Mouse (Mus musculus) kidney, embryonic 15.5 days (tissue): ENCODE measurements around the gene Dck. TPM values are rescaled to one million over a fixed set of nuclear protein-coding genes. Genes with fewer than 3 reads are reported as not detected.

Experiments used
- ATAC-seq: fragments of 200-750 bp; cut with Nextera tagmentation; replicated peaks from 2 replicates; pipeline ENCODE4 v1.8.0; 2017; ENCODE audit warnings: moderate TSS enrichment; ENCODE audit not compliant: low FRiP score
- H3K27ac ChIP-seq: fragments of 300-500 bp; sonication (generic); 2 replicates; pipeline ENCODE4 v1.5.1; 2015; ENCODE audit warnings: mild to moderate bottlenecking, inconsistent platforms
- H3K27me3 ChIP-seq: fragments of 300-500 bp; sonication (generic); 2 replicates; pipeline ENCODE4 v1.6.1; 2015; ENCODE audit warnings: inconsistent platforms
- H3K36me3 ChIP-seq: fragments of 300-500 bp; sonication (generic); 2 replicates; pipeline ENCODE4 v1.6.1; 2015; ENCODE audit warnings: inconsistent platforms
- H3K4me1 ChIP-seq: fragments of 300-500 bp; sonication (generic); 2 replicates; pipeline ENCODE4 v1.6.1; 2015; ENCODE audit warnings: inconsistent platforms
- H3K4me2 ChIP-seq: fragments of 300-500 bp; sonication (generic); 2 replicates; pipeline ENCODE4 v1.6.1; 2015; ENCODE audit warnings: moderate library complexity, mild to moderate bottlenecking, inconsistent platforms
- H3K4me3 ChIP-seq: fragments of 300-500 bp; sonication (generic); replicated peaks from 2 replicates; pipeline ENCODE4 v1.5.1; 2015; ENCODE audit warnings: mild to moderate bottlenecking, inconsistent platforms
- H3K9ac ChIP-seq: fragments of 300-500 bp; sonication (generic); 2 replicates; pipeline ENCODE4 v1.6.1; 2015; ENCODE audit warnings: mild to moderate bottlenecking, inconsistent platforms
- H3K9me3 ChIP-seq: fragments of 300-500 bp; sonication (generic); replicated peaks from 2 replicates; pipeline ENCODE4 v1.6.1; 2016; ENCODE audit warnings: inconsistent platforms
- WGBS: fragments of 180-500 bp; shearing (Covaris S2); methylation state at CpG from one replicate; pipeline ENCODE4 v1.1.7; 2015; ENCODE audit warnings: mixed read lengths; 5-methylcytosine and 5-hydroxymethylcytosine counted together
- polyA plus RNA-seq: library from polyadenylated mRNA; unstranded; fragments of >200 nt; fragmentation: Nextera tagmentation; extraction: Ambion mirVana; gene quantifications from 2 replicates; pipeline ENCODE4 v1.2.1, GENCODE M21; 2015

Dck gene
- polyA plus RNA-seq, 1 experiment from 2014 or later, result 47.1 TPM

DNA sequence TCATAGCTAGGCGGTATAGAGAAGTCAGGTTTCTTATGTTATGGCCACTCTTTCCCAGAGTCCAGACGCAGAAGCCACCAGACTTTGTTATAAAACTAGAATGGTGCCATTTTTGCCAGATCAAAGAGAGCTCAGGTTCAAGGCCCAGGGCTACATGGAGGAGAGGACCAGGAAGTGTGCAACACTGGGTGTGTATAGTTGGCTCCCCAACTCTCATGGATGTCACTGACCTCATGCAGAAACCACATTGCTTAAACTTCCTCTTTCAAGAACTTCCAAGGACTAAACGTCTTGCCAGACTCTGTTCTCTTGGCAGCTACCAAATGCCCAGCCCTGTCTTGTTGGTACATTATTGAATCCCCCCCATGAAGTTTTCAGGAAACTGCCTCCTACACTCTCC lies 67.1 kb downstream of the Dck start:
- Histone ChIP-seq H3K4me3 (no peak overlapping the region), H3K4me2 (no peak overlapping the region), H3K9ac (no peak overlapping the region), H3K27ac (no peak overlapping the region), H3K9me3 (no peaks in the 10 kb centered on the region), H3K27me3 (no peaks in the 10 kb centered on the region), H3K36me3 (no peaks in the 10 kb centered on the region), H3K4me1 (no peaks in the 10 kb centered on the region)
- WGBS, result 88% methylated on average over 3 of the region's 3 CpGs
- no peak for ATAC-seq

Other genes starting within 250 kb of the Dck start
- 0.31 TPM in 1 of 2 replicates, not detected in the other for gene Jchain, start 237.1 kb upstream of the Dck start, polyA plus RNA-seq
- gene Utp3, start 210.5 kb upstream of the Dck start, polyA plus RNA-seq, result 72.8 and 75.6 TPM in 2 replicates
- gene Rufy3, start 200.0 kb upstream of the Dck start, polyA plus RNA-seq, result 17.7 and 19.3 TPM in 2 replicates
- 57.8 and 61.0 TPM in 2 replicates for gene Grsf1, start 88.8 kb upstream of the Dck start, polyA plus RNA-seq
- 10.1 and 12.1 TPM in 2 replicates for gene Mob1b, start 44.1 kb upstream of the Dck start, polyA plus RNA-seq
- 8.1 and 8.4 TPM in 2 replicates for gene Slc4a4, start 121.8 kb downstream of the Dck start, polyA plus RNA-seq